Mouse (Mus musculus): ENCODE results near the gene Gjd2. TPM values are rescaled to one million over a fixed set of nuclear protein-coding genes. Genes with fewer than 3 reads are reported as not detected.

Gene Gjd2
- 0.05 TPM in 1 of 2 replicates, not detected in the other for polyA plus RNA-seq (2015; fragmentation: Nextera tagmentation; extraction: Ambion mirVana)

DNA sequence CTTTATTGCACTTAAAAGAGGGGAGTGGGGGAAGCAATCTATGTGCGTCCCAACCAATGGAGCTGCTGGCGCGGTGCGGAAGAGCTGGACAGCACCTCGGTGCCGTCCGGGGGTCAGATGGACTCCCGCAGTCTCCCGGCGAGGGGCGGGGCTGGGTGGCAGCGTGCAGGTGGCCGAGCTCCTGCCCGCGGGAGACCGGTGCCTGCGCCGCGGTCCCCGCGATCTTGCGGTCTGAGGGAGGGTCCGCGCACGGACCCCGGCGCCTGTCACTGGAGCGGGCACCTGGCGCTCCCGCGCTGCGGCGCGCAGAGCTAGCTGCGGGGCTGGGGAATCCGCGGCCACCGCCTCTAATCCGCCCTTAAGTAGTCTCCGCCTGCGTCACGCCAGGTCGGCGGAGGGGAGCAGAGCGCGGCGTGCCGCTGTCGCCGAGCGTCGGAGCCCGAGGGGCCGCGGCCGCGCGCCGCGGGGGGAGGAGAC is at the start of gene Gjd2:
Gene Gjd2, minus strand, starts transcription at position 325 of the 477 bp plus-strand sequence.

DNA sequence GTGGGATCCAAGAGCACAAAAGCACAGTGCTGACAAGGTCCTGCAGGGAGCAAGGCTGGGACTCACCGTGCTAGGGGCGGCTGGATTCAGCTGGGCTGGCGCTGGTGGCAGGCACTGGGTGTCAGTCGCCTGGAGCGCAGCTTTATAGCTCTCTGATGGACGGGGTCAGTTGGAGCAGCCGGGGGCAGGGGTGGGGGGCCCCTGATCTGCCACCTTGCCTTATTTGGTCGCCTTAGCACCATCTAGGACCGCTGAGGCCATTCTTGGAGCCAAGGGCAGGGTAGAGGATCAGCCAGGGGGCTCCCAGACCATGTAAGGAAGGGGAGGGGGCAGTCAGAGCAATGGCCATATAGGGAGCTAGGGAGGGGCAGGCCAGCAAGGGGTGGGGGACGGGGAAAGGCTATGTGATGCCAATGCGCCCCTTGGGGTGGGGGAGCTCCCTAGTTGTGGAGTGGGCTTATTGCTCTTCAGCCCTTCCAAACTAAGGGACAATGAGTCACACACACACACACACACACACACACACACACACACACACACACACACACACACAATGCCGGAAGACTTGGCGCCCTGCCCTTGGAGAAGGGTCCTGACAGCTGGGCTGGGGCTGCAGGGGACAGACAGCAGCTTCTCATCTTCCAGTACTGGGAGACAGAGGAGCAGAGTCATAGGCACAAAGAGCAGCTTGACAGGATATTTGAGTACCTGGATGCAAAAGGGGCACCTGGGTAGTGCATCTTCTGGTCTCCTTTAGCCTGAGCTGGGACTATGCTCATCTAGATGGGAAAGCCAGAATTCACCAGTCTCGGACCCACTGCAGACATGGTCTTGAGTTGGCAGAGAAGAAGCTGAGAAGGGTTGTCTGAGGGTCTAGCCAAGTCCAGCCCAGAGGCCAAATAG is 39.5 kb upstream of the Gjd2 start, which contains the start of gene Actc1:
Gene Actc1, minus strand, starts transcription at position 853 of the 903 bp plus-strand sequence.

Other genes starting within 250 kb of the Gjd2 start
- 4.3 and 4.4 TPM in 2 replicates for gene Scg5, start 184.5 kb downstream of the Gjd2 start, polyA plus RNA-seq (2015; fragmentation: Nextera tagmentation; extraction: Ambion mirVana)
- gene Arhgap11a, start 165.0 kb downstream of the Gjd2 start, polyA plus RNA-seq (2015; fragmentation: Nextera tagmentation; extraction: Ambion mirVana) = 5.3 and 5.9 TPM in 2 replicates
- 7,955 and 8,594 TPM in 2 replicates for gene Actc1, start 39.9 kb upstream of the Gjd2 start, polyA plus RNA-seq (2015; fragmentation: Nextera tagmentation; extraction: Ambion mirVana)
- 16.4 and 17.0 TPM in 2 replicates for gene Aqr, start 173.4 kb upstream of the Gjd2 start, polyA plus RNA-seq (2015; fragmentation: Nextera tagmentation; extraction: Ambion mirVana)
- gene Zfp770, start 187.8 kb upstream of the Gjd2 start, polyA plus RNA-seq (2015; fragmentation: Nextera tagmentation; extraction: Ambion mirVana) = 3.4 and 3.7 TPM in 2 replicates